Mouse (Mus musculus): ENCODE results near the gene E030025P04Rik.

The E030025P04Rik gene

DNA sequence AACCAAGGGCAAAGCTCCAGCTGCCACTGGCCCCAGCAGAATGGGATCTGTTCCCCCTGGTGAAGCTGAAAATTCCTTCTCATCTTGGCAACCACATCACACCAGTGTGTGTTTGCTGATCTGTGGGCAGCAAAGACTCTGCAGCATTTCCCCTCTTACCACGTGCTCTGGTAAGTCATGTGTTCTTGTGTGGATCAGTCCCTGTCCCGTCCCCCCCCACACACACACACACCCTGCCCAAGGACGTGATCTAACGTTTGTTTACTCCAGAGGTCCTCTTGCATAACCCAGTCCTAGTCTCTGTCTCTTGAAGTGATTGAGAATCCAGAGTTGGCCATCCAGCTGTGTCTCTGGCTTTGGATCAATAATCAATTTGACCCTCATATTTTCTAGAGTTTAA is at the start of gene E030025P04Rik:
E030025P04Rik (minus strand) TSS at position 134 of the 400 bp plus-strand sequence.
- DNase-seq (ENCODE audit: low spot score) = no peak

DNA sequence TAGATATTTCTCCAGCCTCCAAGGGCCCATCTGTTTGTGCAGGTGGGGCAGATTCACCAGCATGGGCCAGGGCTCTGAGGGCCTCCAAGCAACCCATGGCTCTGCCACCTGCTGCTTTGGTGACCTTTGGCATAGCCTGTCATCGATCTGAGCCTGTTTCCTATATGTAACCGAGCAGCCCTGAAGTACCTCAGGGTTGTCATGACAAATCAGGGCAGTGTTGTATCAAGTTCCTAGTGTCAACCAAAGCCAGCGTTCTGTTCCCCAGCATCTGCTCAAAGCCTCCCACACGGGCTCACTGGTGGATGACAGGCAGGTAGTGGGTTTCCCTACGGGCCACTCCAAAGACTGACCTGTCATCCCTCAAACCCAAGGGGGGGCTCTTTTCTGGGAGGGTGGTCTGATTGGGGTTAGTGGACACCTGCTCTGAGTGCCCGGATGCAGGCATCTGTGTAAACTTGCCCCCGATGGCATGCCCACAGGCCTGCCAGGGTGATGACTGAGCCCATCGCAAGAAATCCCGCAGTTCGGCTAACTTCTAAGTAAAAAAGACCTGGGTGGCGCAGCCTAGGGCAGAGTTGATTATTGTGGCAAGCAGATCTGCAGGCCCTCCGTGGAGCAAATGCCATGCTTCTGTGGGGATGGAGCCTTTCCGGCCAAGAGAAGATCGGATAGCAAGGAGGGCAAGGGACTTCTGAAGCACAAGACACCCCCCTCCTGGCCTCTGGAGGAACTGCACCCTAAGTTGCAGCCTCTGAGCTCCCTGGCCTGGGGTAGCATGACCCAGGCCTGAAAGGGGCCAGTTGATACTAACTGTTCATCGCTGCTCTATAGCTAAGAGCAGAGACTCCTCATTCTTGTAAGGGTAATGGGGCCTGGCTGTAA is 48.7 kb upstream of the E030025P04Rik start:
- DNase-seq (ENCODE audit: low spot score) = peak; percentile 30

DNA sequence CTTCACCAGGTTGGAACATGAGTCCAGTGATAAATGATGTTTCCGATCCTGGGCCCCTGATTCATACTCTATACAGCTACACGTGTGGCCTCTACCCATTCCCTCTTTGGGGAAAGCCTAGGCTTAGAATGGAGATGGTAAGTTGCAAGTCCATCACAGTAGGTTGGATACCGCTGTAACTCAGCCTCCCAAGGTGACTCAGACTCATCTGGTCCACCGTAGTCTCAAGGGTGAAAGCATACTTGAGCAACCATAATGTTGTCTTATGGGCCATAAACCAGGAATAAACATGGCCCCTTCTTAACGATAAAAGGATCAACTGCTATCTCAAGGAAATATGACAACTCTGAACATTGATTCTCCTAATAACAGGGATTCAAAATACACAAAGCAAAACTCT is 44.1 kb upstream of the E030025P04Rik start:
- no peak for DNase-seq (ENCODE audit: low spot score)

DNA sequence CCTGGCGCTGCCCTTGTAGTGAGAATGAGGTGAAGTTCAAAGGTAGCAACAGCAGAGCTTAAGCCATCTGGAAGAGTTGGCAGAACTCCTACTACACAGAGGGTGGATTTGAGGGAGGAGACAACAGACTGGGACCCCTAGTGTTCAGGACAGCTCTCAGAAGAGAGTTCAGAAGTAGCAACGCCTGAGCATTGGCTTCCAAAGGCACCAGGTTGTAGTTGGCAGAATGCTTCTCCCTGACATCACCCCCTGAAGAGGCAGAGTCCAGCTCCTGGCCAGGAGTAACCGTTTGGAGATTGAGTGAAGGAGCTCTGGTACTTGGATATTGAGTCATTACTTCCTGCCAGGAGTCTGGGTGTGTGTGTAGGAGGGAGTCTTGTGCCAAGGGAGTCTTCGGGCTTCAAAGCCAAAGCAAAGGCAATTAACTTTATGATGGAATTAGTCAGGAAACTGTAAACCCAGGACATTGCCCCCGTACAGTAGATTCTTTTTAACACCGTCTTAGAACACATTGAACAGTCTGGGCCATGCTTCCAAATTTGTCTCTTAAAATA is 43.5 kb upstream of the E030025P04Rik start:
- DNase-seq (ENCODE audit: low spot score) = no peak

DNA sequence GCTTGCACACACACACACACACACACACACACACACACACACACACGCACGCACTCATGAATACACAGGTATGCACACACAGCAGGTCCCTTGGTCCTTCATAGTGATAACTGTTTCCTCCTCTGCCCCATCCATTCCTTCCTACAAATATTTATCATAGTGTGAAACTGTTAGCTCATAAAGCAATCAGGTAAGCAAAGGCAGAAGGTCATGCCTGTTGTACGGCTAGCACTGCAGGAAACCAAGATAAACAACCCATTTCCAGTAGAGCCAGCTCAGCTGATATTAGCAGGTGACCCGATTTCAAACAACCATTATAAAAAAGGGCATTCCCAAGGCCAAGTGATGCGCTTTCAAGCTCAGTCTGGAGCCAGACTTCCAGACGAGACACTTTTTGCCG is 36.9 kb upstream of the E030025P04Rik start:
- DNase-seq (ENCODE audit: low spot score) = no peak

DNA sequence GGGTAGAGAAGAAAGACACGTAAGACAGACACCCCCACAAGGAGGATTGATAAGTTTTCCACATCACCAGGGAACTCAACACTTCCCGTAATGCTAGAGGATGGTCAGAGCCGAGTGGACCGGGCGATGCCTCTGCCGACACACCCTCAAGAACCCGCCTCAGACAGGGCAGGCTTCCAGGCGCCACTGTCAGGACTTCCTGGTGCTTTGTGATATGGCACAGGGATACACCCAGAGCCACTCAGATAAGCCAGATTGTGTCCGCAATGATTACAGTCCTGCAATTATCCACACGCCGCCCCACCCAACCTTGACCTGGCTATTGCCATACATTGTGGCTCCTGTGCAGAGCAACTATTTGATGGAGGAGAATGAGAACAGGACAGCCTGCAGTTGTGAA is 36.1 kb upstream of the E030025P04Rik start:
- DNase-seq (ENCODE audit: low spot score) = no peak

DNA sequence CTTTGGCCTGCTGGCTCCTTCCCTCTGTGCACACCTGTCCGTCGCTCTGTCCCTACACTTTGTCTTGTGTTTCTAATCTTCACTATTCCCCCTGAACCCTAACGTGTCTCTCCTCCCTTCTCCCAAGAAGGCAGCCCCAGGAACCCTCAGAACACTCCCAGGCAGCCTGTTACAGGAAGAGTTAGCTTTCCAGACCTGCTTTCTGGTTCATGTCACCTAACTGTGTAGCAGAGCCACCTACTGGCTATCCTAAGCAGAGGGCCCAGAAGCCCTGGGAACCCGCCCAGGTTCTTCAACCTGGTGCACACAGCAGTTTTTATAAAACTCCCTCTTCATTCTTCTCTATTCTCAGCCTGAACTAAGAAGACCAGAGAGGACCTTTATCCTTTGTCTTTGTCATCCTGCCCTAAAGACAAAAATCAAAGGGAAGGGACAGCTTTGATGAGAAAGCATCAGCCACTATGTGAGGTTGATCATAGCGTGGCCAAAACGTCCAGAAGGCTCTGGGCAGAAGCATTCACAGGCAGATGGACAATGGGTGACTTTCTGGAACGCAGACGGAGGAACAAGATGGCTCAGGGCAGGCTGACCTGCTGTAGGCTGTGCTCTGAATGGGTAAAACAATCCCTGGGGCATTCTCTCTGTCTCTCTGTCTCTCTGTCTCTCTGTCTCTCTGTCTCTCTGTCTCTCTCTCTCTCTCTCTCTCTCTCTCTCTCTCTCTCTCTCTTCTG is 34.8 kb upstream of the E030025P04Rik start:
- no peak for DNase-seq (ENCODE audit: low spot score)

DNA sequence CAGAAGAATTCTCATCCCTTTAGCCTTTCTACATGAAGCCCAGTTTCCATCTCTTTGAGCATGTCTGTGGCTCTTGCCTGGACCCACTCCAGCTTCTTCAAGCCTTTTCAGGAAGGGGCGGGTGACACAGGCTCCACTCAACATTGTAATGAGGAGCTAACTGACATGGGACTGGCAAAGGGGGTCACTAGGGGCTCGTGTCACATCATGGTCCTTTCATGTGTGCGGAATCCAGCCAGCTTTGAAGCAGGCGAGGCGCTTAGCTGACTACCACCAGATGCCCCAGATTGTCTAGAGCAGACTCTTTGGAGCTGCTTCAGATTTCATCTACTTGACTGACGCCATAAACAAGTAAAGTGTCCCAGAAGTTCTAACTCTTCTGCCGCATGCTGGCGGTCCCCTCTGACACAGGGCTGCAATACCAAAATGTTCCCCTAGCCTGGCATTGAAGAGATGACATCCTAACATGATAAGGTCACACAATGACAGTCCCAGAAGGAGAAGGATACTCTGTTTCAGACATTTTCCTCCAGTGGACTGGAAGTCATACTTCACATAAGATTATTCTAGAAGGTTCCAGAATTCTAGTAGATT is 31.3 kb upstream of the E030025P04Rik start:
- no peak for DNase-seq (ENCODE audit: low spot score)

DNA sequence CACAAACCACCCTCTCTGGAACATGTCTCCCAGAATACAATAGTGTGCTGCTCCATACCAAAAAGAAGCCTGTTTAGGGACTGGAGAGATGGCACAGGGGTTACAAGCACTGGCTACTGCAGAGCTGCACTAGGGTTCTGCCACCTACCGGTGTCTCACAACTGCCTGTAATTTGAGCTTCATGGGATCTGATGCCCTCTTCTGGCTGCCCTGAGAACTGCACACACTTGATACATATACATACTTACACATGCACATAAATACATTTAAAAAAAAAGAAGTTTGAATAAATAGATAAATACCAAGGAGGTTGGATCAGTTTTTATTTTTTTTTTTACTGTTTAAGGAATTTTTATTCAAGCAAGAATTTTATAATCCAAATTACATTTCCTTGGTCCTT is 28.1 kb upstream of the E030025P04Rik start:
- DNase-seq (ENCODE audit: low spot score) = no peak

DNA sequence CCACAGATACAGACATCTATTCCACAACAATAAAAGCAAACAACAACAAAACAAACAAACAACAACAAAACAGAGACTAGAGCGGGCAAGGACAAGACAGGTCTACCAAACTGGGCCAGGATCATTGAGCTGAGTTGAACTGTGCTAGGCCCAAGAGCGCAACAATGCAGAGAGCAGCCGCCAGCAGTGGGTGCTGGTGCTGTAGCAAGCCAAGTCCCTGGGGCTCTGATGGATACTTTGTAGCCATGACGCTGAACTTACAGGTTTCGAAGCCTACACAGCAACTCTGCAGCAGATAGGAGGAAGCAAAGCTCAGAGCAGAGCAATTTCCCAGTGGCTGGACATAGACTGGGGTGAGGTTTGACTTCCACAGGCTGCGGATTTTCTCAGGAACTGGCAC is 26.6 kb upstream of the E030025P04Rik start:
- DNase-seq (ENCODE audit: low spot score) = no peak

DNA sequence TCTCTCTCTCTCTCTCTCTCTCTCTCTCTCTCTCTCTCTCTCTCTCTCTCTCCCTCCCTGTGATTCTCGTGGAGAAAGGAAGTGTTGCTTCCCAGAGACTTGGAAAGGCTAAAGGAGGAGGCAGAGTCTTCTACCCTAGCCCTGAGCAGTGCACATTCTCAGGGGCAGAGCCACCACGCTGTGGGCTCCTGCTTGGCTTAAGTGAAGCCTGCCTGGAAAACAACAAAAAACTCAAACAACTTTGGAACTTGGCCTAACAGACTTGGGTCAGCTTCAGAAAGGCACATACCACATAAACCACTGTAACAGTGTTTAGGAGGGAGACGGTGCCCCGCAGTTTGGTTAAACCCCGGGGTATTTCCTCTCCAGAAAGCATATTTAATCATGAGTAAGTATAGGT is 13.5 kb upstream of the E030025P04Rik start:
- no peak for DNase-seq (ENCODE audit: low spot score)

DNA sequence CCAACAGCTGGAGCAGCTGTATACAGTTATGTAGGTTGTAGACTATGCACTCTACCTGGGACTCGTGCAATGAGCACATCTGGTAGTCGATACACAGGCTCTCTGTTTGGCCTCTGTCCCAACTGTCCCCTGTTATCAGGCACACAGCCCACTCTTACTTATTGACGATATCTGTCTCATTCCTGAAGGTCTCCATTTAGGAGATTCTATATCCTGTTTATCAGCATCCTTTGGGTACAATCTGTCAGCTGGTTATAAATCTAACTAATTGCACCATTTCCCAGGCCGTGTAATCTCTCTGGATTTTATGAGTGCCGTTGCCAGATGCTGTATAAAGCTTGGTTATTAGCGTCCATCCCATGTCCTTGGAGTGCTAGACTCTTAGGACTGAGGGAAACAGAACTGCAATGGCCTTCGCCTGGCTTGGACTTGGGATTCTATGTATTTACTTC is 747 bp upstream of the E030025P04Rik start:
- DNase-seq (ENCODE audit: low spot score) = no peak

DNA sequence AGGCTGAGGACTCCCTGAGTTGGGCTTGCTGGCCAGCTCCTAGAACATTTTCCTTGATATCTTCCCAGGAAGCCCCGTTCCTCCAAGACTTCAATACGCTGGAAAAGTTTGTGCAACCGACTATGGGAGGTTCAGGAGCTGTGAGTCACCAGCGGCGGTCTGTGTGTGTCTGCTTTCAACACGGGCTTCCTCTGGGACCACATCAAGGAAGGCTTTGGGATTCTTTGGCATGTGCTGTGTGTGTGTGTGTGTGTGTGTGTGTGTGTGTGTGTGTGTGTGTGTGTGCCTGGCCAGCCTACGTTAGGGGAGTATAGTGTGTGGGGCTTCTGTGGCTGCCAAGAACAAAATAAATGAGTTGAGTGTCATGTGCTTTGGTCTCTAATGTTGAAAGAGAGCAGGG is 17.7 kb downstream of the E030025P04Rik start:
- DNase-seq (ENCODE audit: low spot score) = no peak

DNA sequence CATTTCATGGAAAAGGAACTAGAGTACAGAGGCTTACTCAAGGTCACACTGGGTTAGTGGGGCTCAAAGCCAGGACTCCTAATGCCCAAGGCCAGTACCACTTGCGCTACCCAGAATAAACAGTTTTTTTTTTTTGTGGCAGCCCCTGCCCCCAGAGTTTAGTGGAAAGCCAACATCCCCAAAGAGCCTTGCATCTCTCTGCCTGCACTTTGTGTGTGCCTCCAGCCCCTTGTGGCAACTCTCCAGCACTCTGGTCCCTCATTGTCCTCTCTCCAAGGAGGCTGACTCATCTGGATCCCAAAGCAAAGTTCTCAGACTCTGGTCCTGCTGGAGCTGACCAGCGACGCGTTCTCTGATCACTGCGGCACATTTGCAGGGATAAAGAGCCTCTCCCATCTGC is 18.7 kb downstream of the E030025P04Rik start:
- no peak for DNase-seq (ENCODE audit: low spot score)

DNA sequence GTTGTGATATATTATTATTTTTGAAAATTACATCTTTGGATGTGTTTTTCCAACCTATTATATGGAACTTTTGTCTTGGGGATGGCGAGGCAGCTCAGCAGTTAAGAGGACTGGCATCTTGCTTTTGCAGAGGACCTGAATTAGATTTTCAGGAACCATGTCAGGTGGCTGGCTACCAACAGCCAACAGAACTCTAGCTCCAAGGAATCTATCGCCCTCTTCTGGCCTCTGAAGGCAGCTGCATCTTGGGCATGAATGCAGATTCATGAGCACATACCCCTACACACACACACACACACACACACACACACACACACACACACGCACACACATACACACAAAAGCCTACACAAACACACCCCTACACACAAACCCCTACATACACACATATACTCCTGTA is 19.9 kb downstream of the E030025P04Rik start:
- no peak for DNase-seq (ENCODE audit: low spot score)

DNA sequence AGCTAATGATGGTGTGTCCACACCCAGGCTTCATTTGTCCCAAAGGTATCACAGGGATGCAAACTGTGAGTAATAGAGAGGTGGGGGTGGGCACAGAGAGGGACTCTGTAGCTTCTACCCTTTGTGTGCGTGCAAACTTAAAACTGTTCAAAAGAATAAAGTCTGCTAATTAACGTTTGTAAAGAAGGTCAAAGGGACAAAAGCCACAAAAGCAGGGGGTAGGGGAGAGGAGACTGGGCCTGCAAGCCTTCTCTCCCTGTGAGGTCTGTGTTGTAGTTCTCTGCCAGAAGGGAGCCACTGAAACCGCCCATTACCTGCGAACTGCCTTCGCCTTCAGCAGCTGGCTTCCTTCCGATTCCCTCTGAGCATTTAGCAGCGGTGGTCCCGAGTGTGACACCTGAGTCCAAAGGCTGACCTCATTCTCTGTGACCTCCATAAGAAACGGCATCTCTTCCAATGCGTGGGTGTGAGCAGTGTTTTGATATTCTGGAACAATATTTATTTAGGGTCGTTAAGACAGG is 34.3 kb downstream of the E030025P04Rik start:
- no peak for DNase-seq (ENCODE audit: low spot score)

DNA sequence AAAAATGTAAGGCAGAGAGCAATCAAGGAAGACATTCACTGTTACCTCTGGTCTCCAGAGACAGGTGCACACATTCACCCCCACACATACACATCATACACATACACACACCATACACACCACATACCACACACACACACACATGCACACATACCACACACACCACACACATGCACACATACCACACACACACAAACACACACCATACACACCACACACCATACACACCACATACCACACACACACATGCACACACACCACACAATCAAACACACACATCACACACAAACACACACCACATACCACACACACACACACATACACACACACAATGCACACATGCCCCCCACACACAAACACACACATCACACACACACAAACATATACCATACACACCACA is 35.1 kb downstream of the E030025P04Rik start:
- no peak for DNase-seq (ENCODE audit: low spot score)

DNA sequence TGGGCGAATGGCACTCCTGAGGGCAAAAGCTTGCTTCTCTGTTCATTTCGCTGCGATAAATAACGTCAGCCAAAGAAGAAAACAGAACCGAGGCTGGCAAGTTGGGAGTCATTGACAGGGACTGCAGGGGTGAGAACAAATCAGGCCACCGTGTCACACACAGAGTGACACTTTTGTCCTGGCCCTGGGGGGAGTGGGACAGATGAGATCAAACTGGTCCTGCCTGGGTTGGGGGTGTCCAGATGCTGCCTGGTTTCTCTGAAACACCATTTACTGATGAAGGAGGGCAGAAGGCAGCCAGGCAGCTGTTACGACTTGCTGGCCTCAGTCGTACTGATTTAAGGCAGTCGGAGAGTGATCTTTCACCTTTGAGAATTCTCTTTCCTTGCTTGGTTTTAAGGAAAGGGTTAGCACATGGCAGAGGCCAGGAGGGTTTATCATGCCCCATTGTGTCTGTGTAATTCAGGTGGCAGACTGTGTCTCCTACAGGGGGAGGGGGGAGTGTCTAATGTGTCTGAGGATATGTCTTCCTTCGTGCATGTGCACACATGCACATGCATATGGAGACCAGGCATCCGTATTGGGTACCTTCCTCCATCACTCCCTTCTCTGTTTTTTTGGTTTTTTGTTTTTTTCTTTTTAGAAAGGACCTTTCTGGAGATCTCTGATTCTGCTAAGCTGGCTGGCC is 36.5 kb downstream of the E030025P04Rik start:
- no peak for DNase-seq (ENCODE audit: low spot score)

DNA sequence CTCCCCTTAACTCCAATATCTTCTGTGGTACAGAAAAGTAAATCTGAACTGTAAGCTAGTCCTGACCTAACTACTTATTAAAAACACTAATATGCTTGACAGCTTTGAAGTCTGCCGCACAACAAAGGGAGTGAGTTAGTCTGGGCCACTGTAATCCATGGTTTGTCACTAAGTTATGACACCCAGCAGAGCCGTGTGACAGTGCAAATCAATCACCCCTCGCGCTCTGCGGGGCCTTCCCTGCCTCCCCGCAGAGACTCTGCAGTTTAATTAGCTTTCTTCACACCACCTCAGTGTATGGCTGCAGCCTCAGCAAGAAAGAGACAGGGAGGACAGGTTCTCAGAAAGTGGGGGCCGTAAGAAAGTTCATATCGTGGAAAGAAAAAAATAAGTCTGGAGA is 37.4 kb downstream of the E030025P04Rik start:
- DNase-seq (ENCODE audit: low spot score) = no peak

DNA sequence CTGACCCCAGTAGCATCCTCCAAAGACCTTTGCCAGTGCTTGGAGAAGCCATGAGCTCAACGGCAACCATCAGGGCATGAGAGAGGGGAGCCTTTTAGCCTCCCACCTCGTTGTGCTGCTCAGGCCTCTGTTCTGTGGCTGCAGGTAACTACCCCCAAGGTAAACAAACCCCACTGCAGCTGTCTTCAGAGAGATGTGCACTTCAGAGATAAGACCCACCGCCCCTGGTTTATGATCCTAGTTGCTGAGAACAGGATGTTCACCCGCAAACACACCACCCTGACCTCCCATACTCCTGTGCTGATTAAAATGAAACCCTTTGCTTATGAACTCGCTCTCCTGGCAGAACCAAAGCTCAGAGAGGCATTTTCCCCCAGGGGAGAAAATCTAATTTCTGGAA is 38.0 kb downstream of the E030025P04Rik start:
- no peak for DNase-seq (ENCODE audit: low spot score)

DNA sequence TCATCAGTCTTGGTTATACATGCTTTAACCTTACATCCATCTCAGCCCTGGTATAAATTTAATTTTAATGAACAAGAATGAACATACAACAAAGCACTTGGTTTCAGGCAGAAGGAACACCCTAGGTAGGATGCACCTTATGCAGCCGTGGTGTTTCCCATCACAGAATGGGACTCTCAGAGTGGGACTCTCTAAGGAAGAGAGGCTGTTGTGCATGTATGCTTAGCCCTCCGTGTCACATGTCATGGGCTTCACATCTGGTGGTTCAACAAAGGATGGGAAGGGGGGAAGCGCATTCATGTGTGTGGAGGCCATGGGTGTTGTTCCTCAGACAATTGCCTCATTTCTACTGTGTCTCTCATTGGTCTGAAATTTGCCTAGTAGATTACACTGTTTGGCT is 40.8 kb downstream of the E030025P04Rik start:
- no peak for DNase-seq (ENCODE audit: low spot score)

DNA sequence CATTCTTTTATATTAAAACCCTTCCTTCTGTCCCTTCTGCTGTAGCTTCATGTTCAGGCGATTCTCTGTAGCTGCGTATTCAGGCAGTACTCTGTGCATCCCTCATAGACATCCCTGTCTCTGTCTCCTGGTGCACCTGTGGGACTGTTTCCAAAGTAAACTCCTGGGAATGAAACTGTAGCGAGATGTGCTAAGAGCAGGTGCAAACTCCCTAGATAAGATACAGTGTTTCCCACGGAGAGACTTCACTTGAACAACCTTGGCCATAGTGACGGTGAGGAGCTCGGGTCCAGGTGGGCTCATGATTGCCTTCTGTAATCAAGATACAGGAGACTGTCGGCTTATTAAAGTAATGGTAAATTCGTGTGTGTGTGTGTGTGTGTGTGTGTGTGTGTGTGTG is 41.5 kb downstream of the E030025P04Rik start:
- DNase-seq (ENCODE audit: low spot score) = no peak

Measured in c-Kit-positive CD71-positive TER-119-positive erythroid progenitor cells, embryonic 14.5 days (primary cell).